ENCODE assay signal across 9 mouse cellular contexts in genomic region chr2:27164796-27165590, GRCm38 (mm10). TPM values are rescaled to one million over a fixed set of nuclear protein-coding genes. Genes with fewer than 3 reads are reported as not detected.
A peak's percentile ranks its signal among the peaks of the same experiment; 100 is the strongest.
DNase-seq lines count a peak whose midpoint lies in the region; ATAC-seq lines count a peak whose summit lies in the region.
"Had no signal": no experiment of that assay in that cellular context is flagged by ENCODE, and none has a peak within 500 bp of the region (broad histone marks: within the 10 kb centered on the region; RNA-seq: fewer than 3 reads in every experiment).

Dbh (plus strand) TSS chr2:27165233.

- intact Hi-C loops in left cerebral cortex, postnatal 4 days (cut with DNase I): no loop called here
- intact Hi-C loops in left cerebral cortex, postnatal 10 days (cut with DNase I): loop anchor here (5.0 kb wide), 1 partner anchor 62 kb away; no protein-coding TSS in a partner anchor

- peak; percentile 68 to 84 for DNase-seq in left cerebral cortex, adult 18-20 months (ENCODE audit: low spot score in 2 of 2)
- DNase-seq in left cerebral cortex, postnatal 4 days: no peak
- DNase-seq in left cerebral cortex, postnatal 10 days (ENCODE audit: extremely low spot score in 1 of 2, low spot score in 2 of 2): peak; percentile 67 to 77
- peak; percentile 68 for DNase-seq in telencephalon, adult 2 months (ENCODE audit: low read depth, low spot score)
- no peak for DNase-seq in spleen, adult 12 weeks (ENCODE audit: low spot score)

- ATAC-seq in frontal cortex, adult (ENCODE audit: low TSS enrichment): peak; percentile 45; the same call in 1 of the 2 replicates
- ATAC-seq in monocyte, adult 5-6 weeks (replicated peaks; ENCODE audit: insufficient number of reproducible peaks, low FRiP score, low TSS enrichment, poor library complexity, severe bottlenecking): no peak
- ATAC-seq: forebrain, embryonic 13.5 days had no signal

RNA-seq across cellular contexts. Expression of gene Dbh, which starts in this region (rescaled TPM):
- under 1 TPM; 0.23 to 0.26 TPM for total RNA-seq in left cerebral cortex, adult 18-20 months (2021)
- under 1 TPM; 0.30 to 0.58 TPM for total RNA-seq in left cerebral cortex, postnatal 4 days (2021)
- 1 to 10 TPM; 1.4 TPM for total RNA-seq in left cerebral cortex, postnatal 10 days (2021)
- not detected in 3 replicates for total RNA-seq in monocyte, adult 5-6 weeks (2017)
- total RNA-seq: megakaryocyte progenitor cell, adult 5-6 weeks had no signal

Comparison
In these comparisons a context has a peak if more than half of its experiments do, and no peak if none do; other contexts are left out.
1. DNase-seq: peak in left cerebral cortex, postnatal 10 days (2 of 2) and telencephalon, adult 2 months (single experiment); none in left cerebral cortex, postnatal 4 days (single experiment) and spleen, adult 12 weeks (single experiment).
2. Peak in DNase-seq in left cerebral cortex, adult 18-20 months; RNA of the gene not detected or under 1 TPM.